Mouse (Mus musculus) erythroblast, embryonic 14.5 days (primary cell): Measurements from ENCODE around the gene Ctf1.

Source experiments
- GATA1 ChIP-seq: IDR thresholded peaks from 2 replicates; pipeline ENCODE4 v1.6.1; 2012; ENCODE audit warnings: low read length, inconsistent platforms, mixed read lengths
- TAL1 ChIP-seq: IDR thresholded peaks from 3 replicates; pipeline ENCODE4 v1.6.1; 2012; ENCODE audit warnings: low read length, inconsistent platforms, mixed read lengths

DNA sequence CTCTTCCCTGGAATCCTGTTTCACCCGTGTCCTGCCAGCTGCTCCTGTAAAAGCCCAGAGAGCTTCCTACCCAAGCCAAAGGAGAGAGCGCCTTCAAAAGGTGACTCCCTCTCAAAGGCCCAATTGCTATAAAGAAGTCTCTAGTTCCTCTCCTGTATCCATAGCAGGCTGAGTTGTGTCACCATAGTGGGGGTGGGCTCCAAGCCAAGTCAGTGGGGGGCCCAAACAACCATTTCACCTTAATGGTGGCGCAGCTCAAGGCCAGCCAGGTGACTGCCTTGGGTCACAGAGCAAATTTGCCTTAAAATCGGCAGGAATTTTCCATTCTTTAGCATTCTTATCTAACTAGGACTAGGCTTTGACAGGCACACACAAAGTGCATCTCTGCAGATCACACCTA is 2.3 kb downstream of the Ctf1 start:
- TF ChIP-seq GATA1 (no peak), TAL1 (no peak)
